Mouse (Mus musculus): Measurements from ENCODE around the gene Syt17. TPM values are rescaled to one million over a fixed set of nuclear protein-coding genes. Genes with fewer than 3 reads are reported as not detected.

Gene Syt17
- polyA plus RNA-seq, 1 experiment from 2014 or later = 21.9 TPM

Other genes starting within 250 kb of the Syt17 start
- gene Smg1, start 204.6 kb downstream of the Syt17 start, polyA plus RNA-seq (2015; fragmentation: Nextera tagmentation; extraction: Ambion mirVana) = 16.5 and 21.2 TPM in 2 replicates
- 0.87 and 1.0 TPM in 2 replicates for gene Itpripl2, start 43.8 kb upstream of the Syt17 start, polyA plus RNA-seq (2015; fragmentation: Nextera tagmentation; extraction: Ambion mirVana)
- gene Coq7, start 85.1 kb upstream of the Syt17 start, polyA plus RNA-seq (2015; fragmentation: Nextera tagmentation; extraction: Ambion mirVana) = 100 and 101 TPM in 2 replicates
- gene Tmc7, start 136.5 kb upstream of the Syt17 start, polyA plus RNA-seq (2015; fragmentation: Nextera tagmentation; extraction: Ambion mirVana) = 6.7 and 6.9 TPM in 2 replicates
- 0.12 and 0.14 TPM in 2 replicates for gene Tmc5, start 149.1 kb upstream of the Syt17 start, polyA plus RNA-seq (2015; fragmentation: Nextera tagmentation; extraction: Ambion mirVana)

Data from hindbrain, embryonic 15.5 days (tissue).